Mouse (Mus musculus) erythroid progenitor cell, adult 5-6 weeks (primary cell): ENCODE measurements around the gene Rab32. TPM values are rescaled to one million over a fixed set of nuclear protein-coding genes. Genes with fewer than 3 reads are reported as not detected.
A peak's percentile ranks its signal among the peaks of the same experiment; 100 is the strongest.
"Not testable (repeated sequence)": the region's sequence is repeated elsewhere in the genome, so short reads cannot be mapped to it uniquely, and the experiment has no call there.

Experiments
- ATAC-seq: replicated peaks from 2 replicates; pipeline ENCODE4 v1.8.0; 2016; ENCODE audit warnings: moderate number of reproducible peaks, mild to moderate bottlenecking, moderate TSS enrichment, inconsistent platforms; ENCODE audit not compliant: poor library complexity, low FRiP score, severe bottlenecking
- total RNA-seq, 2 experiments: library from RNA; stranded (forward) in 1 of 2; stranded (reverse) in 1 of 2; fragments of 150-400 nt in 1 of 2; fragments of 186-747, 209-891 nt in 1 of 2; gene quantifications; 2 replicates each; pipeline versions ENCODE4 v1.2.3 to v1.2.4; 2015 to 2017; ENCODE audit warnings: low replicate concordance in 2 of 2

Gene Rab32
- total RNA-seq (2015; ENCODE audit: low replicate concordance) (11.2 and 22.2 TPM in 2 replicates), total RNA-seq (2017; ENCODE audit: low replicate concordance) (9.8 and 10.3 TPM in 2 replicates)

GRCm38 (mm10) chr10:10557570-10558336 lies at the start of gene Rab32:
Rab32 (minus strand) TSS chr10:10558265.
- peak; percentile 59 for ATAC-seq

GRCm38 (mm10) chr10:10600771-10601170 lies 42.7 kb upstream of the Rab32 start:
- no peak for ATAC-seq

- ATAC-seq = not testable (repeated sequence)
Observed at GRCm38 (mm10) chr10:10597495-10597894, 39.4 kb upstream of the Rab32 start.

- no peak for ATAC-seq
Observed at GRCm38 (mm10) chr10:10580811-10581210, 22.7 kb upstream of the Rab32 start.

GRCm38 (mm10) chr10:10579821-10580220 lies 21.8 kb upstream of the Rab32 start:
- no peak for ATAC-seq

- no peak for ATAC-seq
Observed at GRCm38 (mm10) chr10:10558337-10558711, 259 bp upstream of the Rab32 start.

- ATAC-seq = no peak
Observed at GRCm38 (mm10) chr10:10557085-10557484, 980 bp downstream of the Rab32 start.

- no peak for ATAC-seq
Observed at GRCm38 (mm10) chr10:10555676-10556075, 2.4 kb downstream of the Rab32 start.

- ATAC-seq = no peak
Observed at GRCm38 (mm10) chr10:10555221-10555620, 2.8 kb downstream of the Rab32 start.

GRCm38 (mm10) chr10:10550134-10550533 lies 7.9 kb downstream of the Rab32 start:
- ATAC-seq = no peak

- ATAC-seq = no peak
Observed at GRCm38 (mm10) chr10:10546623-10547022, 11.4 kb downstream of the Rab32 start.

- no peak for ATAC-seq
Observed at GRCm38 (mm10) chr10:10544955-10545354, 13.1 kb downstream of the Rab32 start.

Other genes with a start within 250 kb of the Rab32 start
- gene Adgb, start 85.9 kb downstream of the Rab32 start, total RNA-seq (2015; ENCODE audit: low replicate concordance) = not detected in 2 replicates
- gene Adgb, start 85.9 kb downstream of the Rab32 start, total RNA-seq (2017; ENCODE audit: low replicate concordance) = not detected in 2 replicates
- not detected in 2 replicates for gene Gm10944, start 123.1 kb upstream of the Rab32 start, total RNA-seq (2015; ENCODE audit: low replicate concordance)
- gene Gm10944, start 123.1 kb upstream of the Rab32 start, total RNA-seq (2017; ENCODE audit: low replicate concordance) = not detected in 2 replicates